Mouse (Mus musculus): ENCODE results near the gene Grik5.

Gene Grik5

DNA sequence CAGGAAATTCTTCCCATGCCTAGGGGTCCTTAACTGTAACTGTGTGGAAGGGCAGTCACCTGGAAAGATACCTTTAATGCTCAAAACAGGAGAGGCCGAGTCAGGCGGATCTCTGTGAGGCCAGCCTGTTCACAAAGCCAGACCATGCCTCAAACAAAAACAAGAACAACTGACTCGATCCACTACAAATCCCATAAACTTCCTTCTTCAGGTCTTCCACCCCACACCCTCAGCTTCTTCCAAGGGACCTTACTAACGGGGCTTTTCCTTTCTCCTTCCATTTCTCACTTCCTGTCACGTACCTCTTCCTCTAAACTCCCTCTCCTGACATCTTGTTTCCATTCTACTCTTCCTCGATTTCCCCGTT lies 4.1 kb upstream of the Grik5 start:
- Histone ChIP-seq H3K4me1 (replicated peaks; ENCODE audit: low read depth, low read length) (peaks cover 77% of the 10 kb centered on the region), H3K36me3 (ENCODE audit: insufficient read depth, low read length) (peaks cover 28% of the 10 kb centered on the region), H3K9me3 (ENCODE audit: low read length) (no peaks in the 10 kb centered on the region), H3K27me3 (ENCODE audit: insufficient read depth, low read length) (peaks cover 12% of the 10 kb centered on the region), H3K4me3 (replicated peaks; ENCODE audit: low read length) (peak overlapping the region; percentile 85)
- TF ChIP-seq POU5F1 (IDR thresholded peaks at IDR 0.05; ENCODE audit: borderline replicate concordance, low read length) (no peak), NANOG (IDR thresholded peaks at IDR 0.05; ENCODE audit: borderline replicate concordance, low read length) (no peak), CTCF (conservative IDR thresholded peaks at IDR 0.05; ENCODE audit: low read length) (no peak)

DNA sequence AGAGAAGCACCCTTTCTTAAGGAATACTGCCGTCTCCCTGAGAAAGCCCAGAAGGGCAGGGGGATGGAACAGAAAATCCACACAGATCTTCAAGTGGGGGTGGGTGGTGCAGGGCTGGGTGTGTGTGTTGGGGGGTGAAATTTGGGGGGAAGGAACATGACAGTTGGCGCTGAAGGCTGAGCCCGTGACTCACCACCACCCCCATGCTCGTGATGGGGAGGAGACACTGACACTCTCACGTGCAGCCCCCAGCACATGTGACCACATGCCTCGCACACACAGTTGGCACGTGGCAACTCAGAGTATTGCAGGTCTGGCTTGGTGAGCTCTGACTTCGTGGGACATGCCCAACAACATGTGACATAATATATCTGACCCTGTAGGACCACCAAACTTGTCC lies 1.8 kb upstream of the Grik5 start:
- no peak for TF ChIP-seq CTCF (conservative IDR thresholded peaks at IDR 0.05; ENCODE audit: low read length)
- TF ChIP-seq POU5F1 (IDR thresholded peaks at IDR 0.05; ENCODE audit: borderline replicate concordance, low read length) = no peak
- TF ChIP-seq NANOG (IDR thresholded peaks at IDR 0.05; ENCODE audit: borderline replicate concordance, low read length) = no peak
- Histone ChIP-seq H3K4me1 (replicated peaks; ENCODE audit: low read depth, low read length) (peaks cover 54% of the 10 kb centered on the region), H3K9me3 (ENCODE audit: low read length) (no peaks in the 10 kb centered on the region), H3K36me3 (ENCODE audit: insufficient read depth, low read length) (peaks cover 4% of the 10 kb centered on the region), H3K4me3 (replicated peaks; ENCODE audit: low read length) (no peak overlapping the region), H3K27me3 (ENCODE audit: insufficient read depth, low read length) (peaks cover 30% of the 10 kb centered on the region)

- Histone ChIP-seq H3K4me1 (replicated peaks; ENCODE audit: low read depth, low read length) (peaks cover 50% of the 10 kb centered on the region), H3K36me3 (ENCODE audit: insufficient read depth, low read length) (peaks cover 4% of the 10 kb centered on the region), H3K9me3 (ENCODE audit: low read length) (no peaks in the 10 kb centered on the region), H3K4me3 (replicated peaks; ENCODE audit: low read length) (peak overlapping the region; percentile 71), H3K27me3 (ENCODE audit: insufficient read depth, low read length) (peaks cover 30% of the 10 kb centered on the region)
- TF ChIP-seq POU5F1 (IDR thresholded peaks at IDR 0.05; ENCODE audit: borderline replicate concordance, low read length) (no peak), NANOG (IDR thresholded peaks at IDR 0.05; ENCODE audit: borderline replicate concordance, low read length) (no peak), CTCF (conservative IDR thresholded peaks at IDR 0.05; ENCODE audit: low read length) (no peak)
Measured at GRCm38 (mm10) chr7:25072716-25073390, 707 bp upstream of the Grik5 start.

DNA sequence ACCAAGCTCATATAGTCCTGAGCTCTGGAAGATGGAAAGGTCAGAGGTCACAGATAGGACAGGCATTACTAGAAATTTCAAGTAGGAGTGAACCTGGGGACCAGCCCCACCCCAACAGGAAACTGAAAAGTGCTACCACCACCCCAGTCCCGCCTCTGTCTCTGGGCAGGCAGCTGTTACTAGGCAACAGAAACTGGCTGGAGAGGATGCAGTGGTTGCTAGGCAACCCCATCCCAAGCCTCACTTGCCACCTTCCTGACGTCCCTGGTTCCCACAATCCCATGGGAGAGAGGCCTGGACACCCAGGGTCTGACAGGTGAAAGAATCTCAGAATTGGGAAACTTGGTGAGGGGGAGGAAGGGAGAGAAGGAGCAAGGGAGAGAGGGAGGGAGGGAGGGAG lies 3.4 kb downstream of the Grik5 start:
- H3K27me3 ChIP-seq (ENCODE audit: insufficient read depth, low read length) = peaks cover 30% of the 10 kb centered on the region
- H3K4me1 ChIP-seq (replicated peaks; ENCODE audit: low read depth, low read length) = peaks cover 27% of the 10 kb centered on the region
- H3K4me3 ChIP-seq (replicated peaks; ENCODE audit: low read length) = no peak overlapping the region
- H3K36me3 ChIP-seq (ENCODE audit: insufficient read depth, low read length) = peaks cover 35% of the 10 kb centered on the region
- no peaks in the 10 kb centered on the region for H3K9me3 ChIP-seq (ENCODE audit: low read length)
- TF ChIP-seq CTCF (conservative IDR thresholded peaks at IDR 0.05; ENCODE audit: low read length) = no peak
- no peak for TF ChIP-seq POU5F1 (IDR thresholded peaks at IDR 0.05; ENCODE audit: borderline replicate concordance, low read length)
- TF ChIP-seq NANOG (IDR thresholded peaks at IDR 0.05; ENCODE audit: borderline replicate concordance, low read length) = no peak

- Histone ChIP-seq H3K9me3 (ENCODE audit: low read length) (no peaks in the 10 kb centered on the region), H3K4me1 (replicated peaks; ENCODE audit: low read depth, low read length) (peaks cover 20% of the 10 kb centered on the region), H3K36me3 (ENCODE audit: insufficient read depth, low read length) (peaks cover 41% of the 10 kb centered on the region), H3K27me3 (ENCODE audit: insufficient read depth, low read length) (peaks cover 30% of the 10 kb centered on the region), H3K4me3 (replicated peaks; ENCODE audit: low read length) (no peak overlapping the region)
- no peak for TF ChIP-seq POU5F1 (IDR thresholded peaks at IDR 0.05; ENCODE audit: borderline replicate concordance, low read length)
- no peak for TF ChIP-seq CTCF (conservative IDR thresholded peaks at IDR 0.05; ENCODE audit: low read length)
- no peak for TF ChIP-seq NANOG (IDR thresholded peaks at IDR 0.05; ENCODE audit: borderline replicate concordance, low read length)
Measured at GRCm38 (mm10) chr7:25067909-25068656, 4.1 kb downstream of the Grik5 start.

DNA sequence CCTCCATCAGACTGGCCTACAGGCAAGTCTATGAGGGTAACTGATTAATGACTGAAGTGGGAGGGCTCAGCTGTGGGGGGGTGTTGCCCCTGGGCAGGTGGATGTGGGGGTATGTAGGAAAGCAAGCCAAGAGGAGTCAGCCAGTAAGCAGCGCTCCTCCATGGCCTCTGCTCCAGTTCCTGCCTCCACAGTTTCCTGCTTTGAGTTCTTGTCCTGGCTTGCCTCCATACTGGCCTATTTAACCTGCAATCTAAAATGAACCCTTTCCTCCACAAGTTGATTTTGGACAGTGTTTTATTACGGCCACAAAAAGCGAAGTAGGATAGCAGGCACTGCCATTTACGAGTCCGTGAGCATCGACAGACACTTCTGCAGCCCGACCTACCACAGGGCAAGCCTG lies 4.8 kb downstream of the Grik5 start:
- Histone ChIP-seq H3K36me3 (ENCODE audit: insufficient read depth, low read length) (peaks cover 48% of the 10 kb centered on the region), H3K4me1 (replicated peaks; ENCODE audit: low read depth, low read length) (peaks cover 17% of the 10 kb centered on the region), H3K27me3 (ENCODE audit: insufficient read depth, low read length) (peaks cover 28% of the 10 kb centered on the region), H3K4me3 (replicated peaks; ENCODE audit: low read length) (no peak overlapping the region), H3K9me3 (ENCODE audit: low read length) (no peaks in the 10 kb centered on the region)
- no peak for TF ChIP-seq NANOG (IDR thresholded peaks at IDR 0.05; ENCODE audit: borderline replicate concordance, low read length)
- TF ChIP-seq POU5F1 (IDR thresholded peaks at IDR 0.05; ENCODE audit: borderline replicate concordance, low read length) = no peak
- no peak for TF ChIP-seq CTCF (conservative IDR thresholded peaks at IDR 0.05; ENCODE audit: low read length)

DNA sequence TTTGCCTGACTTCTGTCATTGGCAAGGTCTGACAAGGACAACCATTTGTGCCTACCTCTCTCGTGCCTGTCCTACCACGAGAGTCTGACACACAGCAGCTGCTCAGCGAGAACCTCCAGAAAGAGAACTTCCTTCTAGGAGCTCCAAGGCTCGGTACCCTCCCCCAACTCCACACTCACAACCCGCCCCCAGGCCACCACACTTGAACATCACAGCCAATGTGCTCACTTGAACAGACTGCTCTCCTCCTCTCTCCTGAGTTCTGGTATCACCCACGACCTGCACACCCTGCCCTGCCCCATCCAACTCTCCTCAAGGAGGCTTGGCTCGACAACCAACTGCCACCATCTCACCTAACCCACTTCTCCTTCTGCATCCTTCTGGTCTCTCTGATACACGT lies 8.2 kb downstream of the Grik5 start:
- TF ChIP-seq NANOG (IDR thresholded peaks at IDR 0.05; ENCODE audit: borderline replicate concordance, low read length) = no peak
- H3K4me3 ChIP-seq (replicated peaks; ENCODE audit: low read length) = no peak overlapping the region
- no peaks in the 10 kb centered on the region for H3K9me3 ChIP-seq (ENCODE audit: low read length)
- H3K27me3 ChIP-seq (ENCODE audit: insufficient read depth, low read length) = no peaks in the 10 kb centered on the region
- H3K36me3 ChIP-seq (ENCODE audit: insufficient read depth, low read length) = peaks cover 64% of the 10 kb centered on the region
- H3K4me1 ChIP-seq (replicated peaks; ENCODE audit: low read depth, low read length) = peaks cover 12% of the 10 kb centered on the region

DNA sequence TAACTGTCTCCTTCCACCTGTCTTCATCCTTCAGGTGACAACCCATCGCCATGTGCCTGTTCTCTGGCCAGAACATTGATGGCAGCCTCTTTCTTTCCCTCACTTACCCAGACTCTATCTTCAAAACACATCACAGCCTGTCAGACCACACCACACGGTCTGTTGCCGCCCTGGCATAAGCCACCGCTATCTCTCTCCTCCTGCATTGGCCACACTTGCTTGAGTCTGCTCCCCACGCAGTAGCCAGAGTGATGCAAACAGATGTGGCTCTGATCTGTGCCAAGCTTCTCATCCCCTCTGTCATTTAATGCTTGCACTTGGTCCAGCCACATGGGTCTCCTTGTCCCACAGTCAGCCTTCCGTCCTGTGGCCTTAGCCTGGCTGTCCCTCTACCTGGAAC lies 8.8 kb downstream of the Grik5 start:
- no peaks in the 10 kb centered on the region for H3K27me3 ChIP-seq (ENCODE audit: insufficient read depth, low read length)
- no peaks in the 10 kb centered on the region for H3K9me3 ChIP-seq (ENCODE audit: low read length)
- H3K4me1 ChIP-seq (replicated peaks; ENCODE audit: low read depth, low read length) = peaks cover 16% of the 10 kb centered on the region
- TF ChIP-seq POU5F1 (IDR thresholded peaks at IDR 0.05; ENCODE audit: borderline replicate concordance, low read length) = no peak
- no peak for TF ChIP-seq NANOG (IDR thresholded peaks at IDR 0.05; ENCODE audit: borderline replicate concordance, low read length)
- TF ChIP-seq CTCF (conservative IDR thresholded peaks at IDR 0.05; ENCODE audit: low read length) = no peak
- no peak overlapping the region for H3K4me3 ChIP-seq (replicated peaks; ENCODE audit: low read length)
- peaks cover 64% of the 10 kb centered on the region for H3K36me3 ChIP-seq (ENCODE audit: insufficient read depth, low read length)

All from E14TG2a.4 (cell line).